Mouse (Mus musculus) urinary bladder, postnatal 14 days (tissue): Measurements from ENCODE around the gene Glg1.

Experiments
- DNase-seq: peaks from one replicate; pipeline ENCODE4 v3.0.0; 2021; ENCODE audit warnings: low spot score

The Glg1 gene

GRCm38 (mm10) chr8:111145460-111146012 lies 113.5 kb downstream of the Glg1 start:
- peak; percentile 96 for DNase-seq

GRCm38 (mm10) chr8:111144901-111145459 lies 114.0 kb downstream of the Glg1 start:
- DNase-seq = peak; percentile 10

GRCm38 (mm10) chr8:111142521-111142920 lies 116.5 kb downstream of the Glg1 start:
- DNase-seq = no peak

GRCm38 (mm10) chr8:111130756-111131155 lies 128.3 kb downstream of the Glg1 start:
- DNase-seq = peak; percentile 37

- no peak for DNase-seq
Observed at GRCm38 (mm10) chr8:111119481-111119880, 139.5 kb downstream of the Glg1 start.

GRCm38 (mm10) chr8:111114891-111115290 lies 144.1 kb downstream of the Glg1 start:
- no peak for DNase-seq
